Mouse (Mus musculus) kidney, adult 8-10 months (tissue): ENCODE data around the gene Glmn.

Experiments
- DNase-seq, 2 experiments: peaks; one replicate each; pipeline ENCODE4 v3.0.0; 2022

Gene Glmn

DNA sequence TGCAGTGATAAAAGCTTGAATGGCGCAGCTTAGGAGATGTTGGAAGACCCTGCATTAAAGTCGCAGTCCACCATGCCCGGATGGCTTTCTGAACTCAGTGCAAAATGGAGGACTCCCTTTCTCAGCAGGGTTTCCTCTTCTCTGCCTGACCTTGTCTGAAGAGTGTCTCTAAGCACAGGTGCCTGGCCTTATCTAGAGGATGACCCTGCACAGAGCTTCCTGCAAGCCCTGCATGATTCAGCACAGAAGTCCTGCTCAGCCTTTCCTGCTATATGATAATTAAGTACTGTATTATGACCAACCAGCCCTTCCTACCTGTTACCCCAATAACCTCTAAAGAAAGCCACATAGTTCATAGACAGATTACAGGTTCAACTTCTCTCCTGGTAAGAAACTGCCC lies 82.2 kb downstream of the Glmn start:
- no peak for DNase-seq

- DNase-seq, result peak; percentile 2 to 60
These were observed 84.1 kb downstream of the Glmn start for GRCm38 (mm10) chr5:107513583-107513982.

DNA sequence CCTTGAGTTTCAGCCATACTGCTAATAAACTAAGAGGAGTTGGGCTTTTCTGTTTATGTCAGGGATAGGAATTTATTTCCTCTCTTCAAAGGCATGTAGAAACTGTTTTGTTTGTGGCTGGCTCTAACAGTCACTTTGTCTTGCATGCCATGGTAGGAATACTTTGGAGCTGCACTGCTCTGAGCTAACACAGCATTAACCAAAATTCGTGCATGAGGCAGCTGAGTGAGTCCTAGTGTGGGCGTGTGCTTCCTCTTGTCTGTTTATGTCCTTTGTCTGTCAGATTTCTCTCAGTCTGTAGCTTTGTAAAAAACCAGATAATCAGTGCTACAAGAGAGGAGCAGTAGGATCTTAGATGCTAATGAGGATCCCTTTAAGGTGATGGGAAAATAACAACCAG lies 86.4 kb downstream of the Glmn start:
- no peak for DNase-seq

DNA sequence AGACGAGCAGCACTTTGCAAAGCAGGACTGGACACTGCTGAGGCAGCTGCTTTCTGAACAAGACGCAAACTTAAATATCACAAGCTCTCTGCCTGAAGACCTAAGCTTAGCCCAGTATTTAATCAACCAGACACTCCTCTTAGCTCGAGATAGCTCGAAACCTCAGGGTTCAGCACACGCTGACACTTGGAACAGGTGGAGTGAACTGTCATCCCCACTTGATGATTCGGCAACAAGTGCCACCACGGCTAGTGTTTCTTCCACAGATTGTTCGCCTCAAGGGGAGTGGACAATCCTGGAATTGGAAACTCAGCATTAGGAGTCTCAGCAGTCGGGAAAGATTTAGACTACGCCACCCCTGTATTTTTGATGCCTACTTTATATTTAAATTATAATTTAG lies 87.2 kb downstream of the Glmn start:
- no peak for DNase-seq

DNA sequence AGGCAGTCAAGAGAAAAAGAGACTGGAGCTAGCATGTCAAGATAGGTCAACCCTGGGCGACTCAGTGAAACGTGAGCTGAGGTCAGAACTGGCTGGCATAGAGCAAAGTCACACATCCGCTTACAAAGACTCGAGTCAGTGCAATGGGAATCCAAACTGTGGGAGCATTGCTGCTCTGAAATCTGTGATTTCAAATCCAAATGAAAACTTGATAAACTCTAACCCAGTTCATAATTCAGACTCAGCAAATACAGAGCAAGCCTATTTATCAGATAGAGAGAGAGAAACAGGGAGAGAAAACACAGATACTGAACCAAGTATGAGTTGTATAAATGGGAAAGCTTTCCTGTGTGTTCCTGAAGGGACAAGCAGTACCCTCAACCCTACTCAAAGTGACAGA lies 90.4 kb downstream of the Glmn start, which contains the start of gene Gm42669:
TSS of gene Gm42669 (plus strand) at position 301 of the 400 bp plus-strand sequence.
- DNase-seq, result no peak

- DNase-seq, result no peak
These were observed 96.9 kb downstream of the Glmn start for GRCm38 (mm10) chr5:107500741-107501140.

DNA sequence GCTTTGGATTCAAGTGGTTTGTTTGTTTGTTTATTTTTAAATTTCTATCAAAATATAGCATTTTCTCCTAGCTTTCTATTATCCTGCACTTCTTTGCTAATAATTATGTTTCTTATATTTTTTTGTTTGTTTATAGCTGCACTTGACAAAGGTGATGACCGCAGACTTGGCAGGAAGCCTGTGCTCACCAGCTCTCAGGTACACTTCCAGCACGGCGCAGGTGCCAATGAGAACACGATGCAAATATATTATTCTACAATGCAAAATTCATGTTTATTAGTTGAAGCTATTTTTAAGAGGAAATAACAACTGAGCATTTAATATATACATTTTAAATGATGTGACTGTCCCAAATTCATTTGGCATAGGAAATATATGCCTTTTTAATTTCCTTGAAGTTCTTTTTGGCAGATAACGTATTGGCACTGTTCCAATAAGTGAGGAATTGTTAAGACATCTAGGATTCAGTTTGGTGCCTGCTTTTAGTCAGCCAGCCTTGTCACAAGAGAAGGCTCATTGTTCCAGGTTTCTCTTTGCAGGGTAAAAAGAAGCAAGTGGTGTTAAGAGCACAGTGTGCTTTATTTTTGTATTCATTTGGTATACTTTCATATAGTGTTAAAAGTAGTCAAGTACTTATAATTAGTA lies 97.7 kb downstream of the Glmn start:
- DNase-seq, result no peak
